Mouse (Mus musculus): ENCODE data around the gene Fut11. TPM values are rescaled to one million over a fixed set of nuclear protein-coding genes. Genes with fewer than 3 reads are reported as not detected.

Fut11 gene
- polyA plus RNA-seq, 1 experiment from 2014 or later = 20.0 TPM

DNA sequence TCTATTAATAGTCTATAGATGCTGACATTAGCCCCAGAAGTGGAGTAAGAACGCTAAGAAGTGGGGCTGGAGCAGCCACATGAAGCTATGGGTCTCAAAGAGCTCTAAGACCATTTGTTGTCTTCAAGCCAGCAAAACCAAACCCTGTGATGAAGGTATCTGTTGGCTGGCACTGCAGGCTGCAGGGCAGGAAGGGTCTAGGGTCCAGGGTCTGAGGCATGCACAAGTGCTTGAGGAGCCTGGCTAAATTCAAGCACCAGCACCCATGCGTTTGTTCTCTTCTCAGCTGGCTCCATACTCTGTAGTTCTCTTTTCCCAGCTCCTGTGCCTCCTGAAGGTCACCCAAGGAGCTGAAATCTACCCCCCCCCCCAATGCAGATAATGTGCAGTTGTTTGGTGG, 40.3 kb downstream of the Fut11 start:
- ATAC-seq (ENCODE audit: low read depth) = no peak
- peak overlapping the region; percentile 57; the same call in 1 of the 2 replicates for H3K27ac ChIP-seq (ENCODE audit: low read depth, low read length)

DNA sequence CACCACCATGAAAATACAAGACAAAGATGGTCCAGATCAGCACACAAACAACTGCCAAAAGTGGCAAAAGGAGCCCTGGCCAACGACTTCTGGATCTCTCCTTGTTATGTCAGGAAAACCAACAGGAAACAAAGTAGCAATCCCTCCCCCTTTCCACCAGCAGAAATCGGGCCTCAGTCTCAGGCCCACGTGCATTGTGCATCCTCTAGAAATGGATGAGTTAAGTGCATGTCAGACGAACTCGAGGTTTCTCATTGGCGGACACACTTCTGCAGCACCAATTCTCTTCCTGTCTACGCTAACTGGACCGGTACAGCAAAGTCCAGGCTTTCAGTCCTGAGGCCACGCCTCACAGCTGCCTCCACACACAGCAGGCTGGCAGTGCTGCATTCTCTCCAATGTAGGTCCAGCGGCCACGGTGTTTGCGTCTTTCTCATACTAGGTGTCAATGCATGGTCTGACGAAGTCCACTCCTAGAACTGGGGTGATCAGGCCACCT, 41.2 kb downstream of the Fut11 start:
- no peak overlapping the region for H3K4me2 ChIP-seq (ENCODE audit: low read depth, low read length)
- H3K9ac ChIP-seq (replicated peaks; ENCODE audit: low read depth, low read length) = no peak overlapping the region
- H3K27me3 ChIP-seq (ENCODE audit: control insufficient read depth, insufficient read depth, low read length) = no peaks in the 10 kb centered on the region
- H3K4me1 ChIP-seq (ENCODE audit: control insufficient read depth, insufficient read depth, low read length) = peaks cover 14% of the 10 kb centered on the region
- H3K9me3 ChIP-seq (ENCODE audit: control insufficient read depth, low read length) = no peaks in the 10 kb centered on the region
- H3K4me3 ChIP-seq (ENCODE audit: low read depth, low read length) = no peak overlapping the region
- no peak for ATAC-seq (ENCODE audit: low read depth)
- H3K36me3 ChIP-seq (ENCODE audit: control insufficient read depth, insufficient read depth, low read length) = peaks cover 23% of the 10 kb centered on the region; the same call in 1 of the 2 replicates
- no peak overlapping the region for H3K27ac ChIP-seq (ENCODE audit: low read depth, low read length)
- WGBS = 85% methylated on average over 13 of the region's 13 CpGs

More for the DNA sequence above, 40.3 kb downstream of the Fut11 start:
- peaks cover 14% of the 10 kb centered on the region for H3K4me1 ChIP-seq (ENCODE audit: control insufficient read depth, insufficient read depth, low read length)
- H3K36me3 ChIP-seq (ENCODE audit: control insufficient read depth, insufficient read depth, low read length) = peaks cover 22% of the 10 kb centered on the region; the same call in 1 of the 2 replicates
- H3K4me3 ChIP-seq (ENCODE audit: low read depth, low read length) = no peak overlapping the region
- WGBS = 67% methylated on average over 2 of the region's 2 CpGs
- H3K4me2 ChIP-seq (ENCODE audit: low read depth, low read length) = no peak overlapping the region; the same call in 1 of the 2 replicates
- no peaks in the 10 kb centered on the region for H3K9me3 ChIP-seq (ENCODE audit: control insufficient read depth, low read length)
- no peak overlapping the region for H3K9ac ChIP-seq (replicated peaks; ENCODE audit: low read depth, low read length)
- H3K27me3 ChIP-seq (ENCODE audit: control insufficient read depth, insufficient read depth, low read length) = no peaks in the 10 kb centered on the region

DNA sequence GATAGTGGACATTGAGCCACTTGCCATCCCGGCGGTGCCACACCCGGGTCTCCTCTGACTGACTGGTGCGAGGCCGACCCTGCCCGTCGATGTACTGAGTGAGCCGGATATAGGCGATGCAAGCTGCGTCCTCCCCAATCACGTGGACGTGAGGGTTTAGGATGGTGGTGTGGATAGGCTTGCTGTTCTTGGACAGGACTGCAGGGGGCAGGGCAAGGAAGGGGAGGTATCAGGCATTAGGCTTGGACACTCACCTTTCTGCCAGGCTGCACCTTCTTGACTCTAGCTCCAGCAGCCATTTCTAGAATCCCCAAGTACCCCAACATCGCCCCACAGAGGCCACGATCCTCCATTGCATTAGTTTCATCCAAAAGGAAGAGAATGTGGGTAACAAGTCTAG, 42.5 kb downstream of the Fut11 start:
- Histone ChIP-seq H3K27me3 (ENCODE audit: control insufficient read depth, insufficient read depth, low read length) (no peaks in the 10 kb centered on the region), H3K4me1 (ENCODE audit: control insufficient read depth, insufficient read depth, low read length) (peaks cover 14% of the 10 kb centered on the region), H3K4me3 (ENCODE audit: low read depth, low read length) (no peak overlapping the region), H3K4me2 (ENCODE audit: low read depth, low read length) (no peak overlapping the region), H3K9ac (replicated peaks; ENCODE audit: low read depth, low read length) (no peak overlapping the region), H3K27ac (ENCODE audit: low read depth, low read length) (no peak overlapping the region), H3K9me3 (ENCODE audit: control insufficient read depth, low read length) (no peaks in the 10 kb centered on the region), H3K36me3 (ENCODE audit: control insufficient read depth, insufficient read depth, low read length) (peaks cover 30% of the 10 kb centered on the region; the same call in 1 of the 2 replicates)
- WGBS = 35% methylated on average over 14 of the region's 14 CpGs
- ATAC-seq (ENCODE audit: low read depth) = no peak

DNA sequence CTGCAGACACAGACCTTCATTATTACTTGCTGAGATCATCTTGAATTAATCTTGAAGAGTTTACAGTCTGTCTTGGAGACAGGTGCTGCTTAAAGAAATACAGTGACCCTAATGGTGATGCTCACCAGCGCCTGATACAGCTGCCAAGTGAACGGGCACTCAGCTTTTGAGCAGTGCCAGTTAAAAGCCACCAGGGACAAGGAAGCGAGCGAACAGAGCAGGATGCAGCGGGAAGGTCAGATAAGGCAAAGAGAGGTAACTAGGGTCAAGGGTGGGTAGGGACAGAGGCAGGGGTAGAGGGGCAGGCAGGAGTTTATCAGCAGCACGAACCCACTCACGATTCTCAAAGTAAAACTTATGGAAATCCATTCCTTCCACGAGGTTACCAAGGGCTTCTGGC, 43.7 kb downstream of the Fut11 start:
- no peaks in the 10 kb centered on the region for H3K27me3 ChIP-seq (ENCODE audit: control insufficient read depth, insufficient read depth, low read length)
- WGBS = 86% methylated on average over 8 of the region's 8 CpGs
- no peak overlapping the region for H3K4me2 ChIP-seq (ENCODE audit: low read depth, low read length)
- no peak overlapping the region for H3K9ac ChIP-seq (replicated peaks; ENCODE audit: low read depth, low read length)
- no peak overlapping the region for H3K27ac ChIP-seq (ENCODE audit: low read depth, low read length)
- H3K36me3 ChIP-seq (ENCODE audit: control insufficient read depth, insufficient read depth, low read length) = peaks cover 34% of the 10 kb centered on the region; the same call in 1 of the 2 replicates
- no peaks in the 10 kb centered on the region for H3K9me3 ChIP-seq (ENCODE audit: control insufficient read depth, low read length)
- H3K4me1 ChIP-seq (ENCODE audit: control insufficient read depth, insufficient read depth, low read length) = peaks cover 8% of the 10 kb centered on the region
- no peak overlapping the region for H3K4me3 ChIP-seq (ENCODE audit: low read depth, low read length)
- no peak for ATAC-seq (ENCODE audit: low read depth)

DNA sequence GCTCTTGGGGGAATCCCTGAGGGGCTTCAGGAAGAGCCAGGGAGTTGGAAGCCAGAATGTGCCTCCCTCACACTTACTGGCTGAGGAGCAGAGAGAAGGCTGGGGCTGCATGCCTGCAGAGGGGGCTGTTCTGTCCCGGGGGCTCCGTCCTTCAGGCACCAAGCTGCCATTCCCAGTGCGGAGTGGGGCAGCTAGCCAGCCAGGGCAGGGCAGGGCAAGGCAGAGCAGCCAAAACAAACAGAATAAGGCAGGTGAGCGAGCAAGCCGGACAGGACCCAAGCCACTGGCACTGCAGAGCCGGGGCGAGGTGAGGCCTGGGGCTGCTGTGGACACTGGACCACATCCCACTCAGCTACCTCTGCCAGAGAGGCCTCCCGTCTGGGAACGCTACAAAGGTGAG, 46.5 kb downstream of the Fut11 start:
- 92% methylated on average over 9 of the region's 9 CpGs for WGBS
- no peaks in the 10 kb centered on the region for H3K9me3 ChIP-seq (ENCODE audit: control insufficient read depth, low read length)
- H3K4me2 ChIP-seq (ENCODE audit: low read depth, low read length) = no peak overlapping the region
- H3K27ac ChIP-seq (ENCODE audit: low read depth, low read length) = no peak overlapping the region
- no peak for ATAC-seq (ENCODE audit: low read depth)
- no peaks in the 10 kb centered on the region for H3K27me3 ChIP-seq (ENCODE audit: control insufficient read depth, insufficient read depth, low read length)
- no peak overlapping the region for H3K9ac ChIP-seq (replicated peaks; ENCODE audit: low read depth, low read length)
- H3K4me1 ChIP-seq (ENCODE audit: control insufficient read depth, insufficient read depth, low read length) = no peaks in the 10 kb centered on the region
- peaks cover 46% of the 10 kb centered on the region for H3K36me3 ChIP-seq (ENCODE audit: control insufficient read depth, insufficient read depth, low read length)
- no peak overlapping the region for H3K4me3 ChIP-seq (ENCODE audit: low read depth, low read length)

DNA sequence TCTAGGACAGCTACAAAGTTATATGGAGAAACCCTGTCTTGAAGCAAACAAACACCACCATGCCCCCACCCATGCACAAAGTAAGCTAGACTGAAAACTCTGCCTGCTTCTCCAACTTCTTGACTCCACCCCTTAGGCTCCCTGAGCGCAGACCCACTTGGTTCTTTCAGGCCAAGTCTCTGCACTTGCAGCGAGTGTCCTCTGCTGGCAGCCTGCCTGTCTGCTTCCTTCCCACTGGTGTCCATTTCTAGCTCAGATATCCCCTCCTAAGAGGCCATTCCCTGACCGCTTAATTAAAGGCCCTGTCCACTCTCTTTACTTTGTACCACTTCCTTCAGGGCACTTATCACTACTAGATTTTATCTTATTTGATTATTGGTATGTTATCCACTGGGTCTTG, 48.8 kb downstream of the Fut11 start:
- WGBS = 84% methylated on average over 3 of the region's 3 CpGs
- H3K9ac ChIP-seq (replicated peaks; ENCODE audit: low read depth, low read length) = no peak overlapping the region
- no peak overlapping the region for H3K4me2 ChIP-seq (ENCODE audit: low read depth, low read length)
- H3K4me1 ChIP-seq (ENCODE audit: control insufficient read depth, insufficient read depth, low read length) = no peaks in the 10 kb centered on the region
- H3K9me3 ChIP-seq (ENCODE audit: control insufficient read depth, low read length) = no peaks in the 10 kb centered on the region
- H3K4me3 ChIP-seq (ENCODE audit: low read depth, low read length) = no peak overlapping the region
- peaks cover 40% of the 10 kb centered on the region for H3K36me3 ChIP-seq (ENCODE audit: control insufficient read depth, insufficient read depth, low read length)
- ATAC-seq (ENCODE audit: low read depth) = no peak
- H3K27ac ChIP-seq (ENCODE audit: low read depth, low read length) = no peak overlapping the region
- no peaks in the 10 kb centered on the region for H3K27me3 ChIP-seq (ENCODE audit: control insufficient read depth, insufficient read depth, low read length)

DNA sequence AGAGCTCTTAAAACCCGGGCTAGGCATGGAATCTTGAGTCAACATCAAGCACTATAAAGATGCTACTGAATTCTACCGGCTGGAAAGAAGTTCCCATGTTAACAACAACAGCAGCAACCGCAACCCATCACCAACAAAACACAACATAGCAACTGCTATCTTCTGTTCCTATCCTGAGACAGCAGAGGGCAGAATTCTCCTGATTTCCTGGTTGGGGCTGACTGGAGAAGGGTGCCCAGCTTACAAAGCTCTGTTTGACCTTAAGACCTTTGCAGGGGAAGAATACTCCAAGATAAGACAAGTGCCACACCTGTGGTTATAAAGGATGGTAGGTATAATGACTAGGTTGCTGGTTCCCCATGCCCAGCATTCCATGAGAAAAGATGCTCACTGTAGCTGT, 52.2 kb downstream of the Fut11 start:
- no peaks in the 10 kb centered on the region for H3K9me3 ChIP-seq (ENCODE audit: control insufficient read depth, low read length)
- H3K9ac ChIP-seq (replicated peaks; ENCODE audit: low read depth, low read length) = no peak overlapping the region
- H3K4me2 ChIP-seq (ENCODE audit: low read depth, low read length) = no peak overlapping the region
- H3K4me1 ChIP-seq (ENCODE audit: control insufficient read depth, insufficient read depth, low read length) = no peaks in the 10 kb centered on the region
- H3K27ac ChIP-seq (ENCODE audit: low read depth, low read length) = no peak overlapping the region
- H3K27me3 ChIP-seq (ENCODE audit: control insufficient read depth, insufficient read depth, low read length) = no peaks in the 10 kb centered on the region
- WGBS = 85% methylated on average over 3 of the region's 3 CpGs
- H3K4me3 ChIP-seq (ENCODE audit: low read depth, low read length) = no peak overlapping the region
- peaks cover 22% of the 10 kb centered on the region for H3K36me3 ChIP-seq (ENCODE audit: control insufficient read depth, insufficient read depth, low read length)
- no peak for ATAC-seq (ENCODE audit: low read depth)

DNA sequence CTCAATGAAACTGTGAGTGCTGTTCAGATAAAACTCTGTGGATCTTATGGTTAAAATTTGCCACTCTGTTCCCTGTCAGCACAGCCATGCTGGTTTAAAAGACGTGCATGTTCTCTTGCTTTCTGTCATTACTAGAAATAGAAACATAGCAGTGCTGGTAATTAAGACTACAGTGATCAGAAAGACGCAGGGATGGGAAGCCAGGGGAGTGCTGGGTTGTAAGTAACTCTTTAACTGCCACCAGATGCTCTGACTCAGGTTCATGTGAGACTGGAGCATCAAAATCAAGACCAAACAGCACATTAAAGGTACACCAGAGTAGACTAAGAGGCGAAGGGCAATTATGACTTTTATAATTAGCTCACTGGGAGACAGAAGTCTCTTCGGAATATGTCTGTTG, 53.6 kb downstream of the Fut11 start:
- Histone ChIP-seq H3K4me3 (ENCODE audit: low read depth, low read length) (no peak overlapping the region), H3K27me3 (ENCODE audit: control insufficient read depth, insufficient read depth, low read length) (no peaks in the 10 kb centered on the region), H3K27ac (ENCODE audit: low read depth, low read length) (no peak overlapping the region), H3K4me1 (ENCODE audit: control insufficient read depth, insufficient read depth, low read length) (no peaks in the 10 kb centered on the region), H3K36me3 (ENCODE audit: control insufficient read depth, insufficient read depth, low read length) (peaks cover 19% of the 10 kb centered on the region), H3K9ac (replicated peaks; ENCODE audit: low read depth, low read length) (no peak overlapping the region), H3K4me2 (ENCODE audit: low read depth, low read length) (no peak overlapping the region), H3K9me3 (ENCODE audit: control insufficient read depth, low read length) (no peaks in the 10 kb centered on the region)
- ATAC-seq (ENCODE audit: low read depth) = peak; percentile 51; the same call in 1 of the 2 replicates
- 60% methylated on average over 4 of the region's 4 CpGs for WGBS

DNA sequence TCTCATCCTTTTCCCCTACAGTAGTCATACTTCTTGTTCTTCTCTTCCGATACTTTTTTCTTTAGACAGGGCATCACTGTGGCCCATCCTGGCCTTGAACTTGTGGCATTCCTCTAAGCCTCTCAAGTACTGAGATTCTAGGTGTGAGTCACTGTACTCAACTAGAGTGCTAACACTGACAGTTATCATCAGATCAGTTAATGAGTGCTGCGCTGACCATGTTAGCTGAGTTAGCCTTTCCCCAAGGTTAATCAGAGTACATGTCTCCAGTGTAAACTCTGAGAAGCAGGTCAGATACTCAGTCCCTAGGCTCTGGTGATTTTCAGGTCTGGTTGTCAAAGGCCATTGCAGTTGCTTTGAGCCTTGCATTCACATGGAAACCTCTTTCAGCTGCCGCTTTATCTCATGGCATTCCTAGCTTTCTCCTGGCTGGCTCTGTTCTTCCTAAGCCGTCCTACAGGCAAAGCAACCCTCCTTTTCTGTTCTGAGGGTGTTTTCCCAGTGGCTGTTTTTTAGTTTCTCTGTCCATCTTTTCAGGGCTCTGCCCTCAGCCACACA, 54.8 kb downstream of the Fut11 start:
- Histone ChIP-seq H3K27ac (ENCODE audit: low read depth, low read length) (no peak overlapping the region), H3K9me3 (ENCODE audit: control insufficient read depth, low read length) (no peaks in the 10 kb centered on the region), H3K36me3 (ENCODE audit: control insufficient read depth, insufficient read depth, low read length) (peaks cover 9% of the 10 kb centered on the region; the same call in 1 of the 2 replicates), H3K4me2 (ENCODE audit: low read depth, low read length) (no peak overlapping the region), H3K27me3 (ENCODE audit: control insufficient read depth, insufficient read depth, low read length) (no peaks in the 10 kb centered on the region), H3K4me1 (ENCODE audit: control insufficient read depth, insufficient read depth, low read length) (no peaks in the 10 kb centered on the region), H3K4me3 (ENCODE audit: low read depth, low read length) (no peak overlapping the region), H3K9ac (replicated peaks; ENCODE audit: low read depth, low read length) (no peak overlapping the region)
- 91% methylated on average over 4 of the region's 4 CpGs for WGBS
- ATAC-seq (ENCODE audit: low read depth) = no peak

All from neural tube, embryonic 14.5 days (tissue).